In the genomic region with DNA sequence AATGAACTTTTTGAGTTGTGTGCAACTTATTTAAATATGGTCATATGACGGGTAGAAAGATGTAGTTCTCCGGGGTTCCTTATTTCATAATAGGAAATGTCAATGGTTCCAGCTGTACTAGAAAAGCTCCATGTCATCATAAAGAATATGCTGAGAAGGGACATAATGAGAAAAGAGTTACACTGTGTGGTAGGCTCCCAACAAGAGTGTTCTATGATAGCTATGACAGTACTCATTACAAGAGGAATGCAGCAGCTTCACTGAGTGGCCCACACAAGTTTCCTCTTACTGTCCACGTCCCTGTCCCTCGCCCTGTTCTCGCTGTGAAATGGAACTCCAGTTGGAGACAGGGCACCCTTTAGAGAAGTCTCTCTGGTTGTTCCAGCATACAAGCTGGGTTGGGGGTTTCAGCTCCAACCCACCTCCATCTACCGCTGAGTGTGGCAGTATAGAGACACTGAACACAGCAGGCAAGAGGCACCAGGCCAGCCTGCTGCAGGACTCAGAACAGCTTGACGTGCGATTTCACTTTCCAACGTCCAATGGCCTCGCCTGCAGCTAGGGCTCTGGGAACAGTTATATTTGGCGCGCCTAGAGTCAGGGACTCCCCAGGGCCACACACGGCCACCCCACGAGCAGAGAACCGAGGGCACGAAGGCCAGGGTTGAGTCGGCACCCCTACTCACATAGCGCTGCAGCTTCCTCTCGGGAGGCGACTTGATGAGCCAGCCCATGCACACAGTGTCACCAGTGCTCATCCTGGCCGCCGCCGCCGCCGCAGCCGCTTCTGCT, we compare ENCODE assay signal across 8 mouse cellular contexts. TPM values are rescaled to one million over a fixed set of nuclear protein-coding genes. Genes with fewer than 3 reads are reported as not detected.
DNase-seq lines count a peak whose midpoint lies in the region; ATAC-seq and TF ChIP-seq lines count a peak whose summit lies in the region.

No protein-coding gene starts in this region.

- peak overlapping the region; percentile 58 for H3K4me2 ChIP-seq in lung, embryonic 14.5 days
- peak overlapping the region; percentile 53 for H3K4me2 ChIP-seq in stomach, postnatal 0 days (replicated peaks; ENCODE audit: low read depth)

- peak overlapping the region; percentile 58 for H3K27ac ChIP-seq in lung, embryonic 14.5 days (ENCODE audit: low read depth)
- H3K27ac ChIP-seq in bone marrow macrophage, adult 2 months (ENCODE audit: insufficient read depth, low read depth, low read length): peak overlapping the region; percentile 91
- H3K27ac ChIP-seq in midbrain, embryonic 10.5 days (replicated peaks): 0 out of 2 replicates have a peak overlapping the region, but pooled peaks have one; percentile 57
- no peak overlapping the region; the same call in 1 of the 2 replicates for H3K27ac ChIP-seq in stomach, postnatal 0 days (replicated peaks)

- TF ChIP-seq CTCF in lung, embryonic 14.5 days (IDR thresholded peaks at IDR 0.05; ENCODE audit: low read depth): no peak
- no peak for TF ChIP-seq CTCF in bone marrow macrophage, adult 2 months (IDR thresholded peaks at IDR 0.05; ENCODE audit: low read depth, low read length)
- TF ChIP-seq CTCF in stomach, postnatal 0 days (IDR thresholded peaks at IDR 0.05; ENCODE audit: low read depth): no peak

- peak; percentile 45 for DNase-seq in lung, embryonic 14.5 days
- DNase-seq in lung, postnatal 4 days: no peak
- DNase-seq in heart, postnatal 4 days: peak; percentile 11
- peak; percentile 26 to 30 for DNase-seq in left cerebral cortex, postnatal 25 days (ENCODE audit: low spot score in 2 of 2)
- DNase-seq in midbrain, embryonic 10.5 days (ENCODE audit: low spot score): peak; percentile 28
- peak; percentile 15 for DNase-seq in stomach, postnatal 0 days (ENCODE audit: low spot score)

- TF ChIP-seq EP300 in stomach, postnatal 0 days (optimal IDR thresholded peaks at IDR 0.05): no peak

- peak; percentile 83 for ATAC-seq in lung, embryonic 14.5 days (ENCODE audit: insufficient read depth)
- 0 out of 2 replicates have a peak, but pooled peaks have one; percentile 18 for ATAC-seq in stomach, postnatal 0 days (ENCODE audit: low FRiP score, low TSS enrichment)

- 10% methylated on average over 21 of the region's 26 CpGs for WGBS in lung, embryonic 14.5 days
- WGBS in midbrain, embryonic 10.5 days: 24% methylated on average over 26 of the region's 26 CpGs
- 19% methylated on average over 26 of the region's 26 CpGs for WGBS in stomach, postnatal 0 days

- H3K9ac ChIP-seq in lung, embryonic 14.5 days: peak overlapping the region; percentile 54
- peak overlapping the region; percentile 55 for H3K9ac ChIP-seq in stomach, postnatal 0 days (ENCODE audit: low read length)

- no peak for TF ChIP-seq POLR2A in bone marrow macrophage, adult 2 months (IDR thresholded peaks at IDR 0.05; ENCODE audit: borderline replicate concordance, low read depth, low read length)

- no peaks in the 10 kb centered on the region for H3K9me3 ChIP-seq in lung, embryonic 14.5 days (ENCODE audit: low read depth, low read length)
- H3K9me3 ChIP-seq in erythroblast, embryonic 14.5 days (ENCODE audit: control insufficient read depth, low read length): no peaks in the 10 kb centered on the region
- H3K9me3 ChIP-seq in midbrain, embryonic 10.5 days (replicated peaks): no peaks in the 10 kb centered on the region
- no peaks in the 10 kb centered on the region for H3K9me3 ChIP-seq in stomach, postnatal 0 days (ENCODE audit: control insufficient read depth, low read length)

- H3K4me3 ChIP-seq in lung, embryonic 14.5 days (ENCODE audit: low read depth, low read length): peak overlapping the region; percentile 47
- H3K4me3 ChIP-seq in bone marrow macrophage, adult 2 months (ENCODE audit: insufficient read depth, low read length): peak overlapping the region; percentile 70
- peak overlapping the region; percentile 80 for H3K4me3 ChIP-seq in erythroblast, embryonic 14.5 days (replicated peaks)
- peak overlapping the region; percentile 58 for H3K4me3 ChIP-seq in midbrain, embryonic 10.5 days
- H3K4me3 ChIP-seq in stomach, postnatal 0 days (ENCODE audit: low read depth, low read length): peak overlapping the region; percentile 42

- H3K4me1 ChIP-seq in lung, embryonic 14.5 days (ENCODE audit: insufficient read depth): no peaks in the 10 kb centered on the region
- peaks cover 5% of the 10 kb centered on the region; the same call in 1 of the 2 replicates for H3K4me1 ChIP-seq in bone marrow macrophage, adult 2 months (ENCODE audit: control insufficient read depth, insufficient read depth, low read length)
- H3K4me1 ChIP-seq in erythroblast, embryonic 14.5 days (ENCODE audit: control insufficient read depth): peaks cover 14% of the 10 kb centered on the region
- 0 out of 2 replicates have a peak, but pooled peaks cover 3% of the 10 kb centered on the region for H3K4me1 ChIP-seq in midbrain, embryonic 10.5 days
- no peaks in the 10 kb centered on the region for H3K4me1 ChIP-seq in stomach, postnatal 0 days (replicated peaks; ENCODE audit: control insufficient read depth, insufficient read depth)

- intact Hi-C loops in left cerebral cortex, postnatal 25 days (cut with DNase I): no loop called here

- no peaks in the 10 kb centered on the region for H3K36me3 ChIP-seq in lung, embryonic 14.5 days (ENCODE audit: insufficient read depth)
- no peaks in the 10 kb centered on the region for H3K36me3 ChIP-seq in erythroblast, embryonic 14.5 days (ENCODE audit: control insufficient read depth)
- H3K36me3 ChIP-seq in midbrain, embryonic 10.5 days: no peaks in the 10 kb centered on the region
- H3K36me3 ChIP-seq in stomach, postnatal 0 days (ENCODE audit: control insufficient read depth, insufficient read depth, low read length): no peaks in the 10 kb centered on the region

- H3K27me3 ChIP-seq in lung, embryonic 14.5 days (ENCODE audit: insufficient read depth, low read length): no peaks in the 10 kb centered on the region
- H3K27me3 ChIP-seq in erythroblast, embryonic 14.5 days (ENCODE audit: control insufficient read depth): no peaks in the 10 kb centered on the region; the same call in 1 of the 2 replicates
- no peaks in the 10 kb centered on the region for H3K27me3 ChIP-seq in midbrain, embryonic 10.5 days (ENCODE audit: low read depth, poor library complexity, severe bottlenecking)
- no peaks in the 10 kb centered on the region for H3K27me3 ChIP-seq in stomach, postnatal 0 days (ENCODE audit: control insufficient read depth, insufficient read depth, low read length)

RNA-seq across cellular contexts. Expression of a gene that starts 1.1 kb away (rescaled TPM):
- 5.9 and 7.1 TPM in 2 replicates for polyA plus RNA-seq in lung, embryonic 14.5 days (2014; fragmentation: Nextera tagmentation; extraction: Ambion mirVana)
- 16.3 and 18.2 TPM in 2 replicates for polyA plus RNA-seq in bone marrow macrophage, adult 2 months (2012; ENCODE audit: insufficient read depth, insufficient read length, missing spikeins)
- polyA plus RNA-seq in erythroblast, embryonic 14.5 days (2012): 0.06 TPM in 1 of 2 replicates, not detected in the other
- 1 to 10 TPM; 2.0 to 2.5 TPM for total RNA-seq in heart, postnatal 4 days (2021)
- 1 to 10 TPM; 1.9 to 2.8 TPM for total RNA-seq in left cerebral cortex, postnatal 25 days (2021)
- polyA plus RNA-seq in midbrain, embryonic 10.5 days (2016; fragmentation: Nextera tagmentation; extraction: Ambion mirVana): 0.83 and 1.0 TPM in 2 replicates
- polyA plus RNA-seq in stomach, postnatal 0 days (2015; fragmentation: Nextera tagmentation; extraction: Ambion mirVana): 1.3 and 1.5 TPM in 2 replicates

RNA-seq across cellular contexts. Expression of a gene that starts 11.5 kb away (rescaled TPM):
- polyA plus RNA-seq in lung, embryonic 14.5 days (2014; fragmentation: Nextera tagmentation; extraction: Ambion mirVana): 175 and 184 TPM in 2 replicates
- polyA plus RNA-seq in bone marrow macrophage, adult 2 months (2012; ENCODE audit: insufficient read depth, insufficient read length, missing spikeins): 7.8 and 10.6 TPM in 2 replicates
- 0.63 and 1.1 TPM in 2 replicates for polyA plus RNA-seq in erythroblast, embryonic 14.5 days (2012)
- 10 to 100 TPM; 31.9 to 33.6 TPM for total RNA-seq in heart, postnatal 4 days (2021)
- total RNA-seq in left cerebral cortex, postnatal 25 days (2021): 10 to 100 TPM; 29.6 to 30.3 TPM
- 207 and 233 TPM in 2 replicates for polyA plus RNA-seq in midbrain, embryonic 10.5 days (2016; fragmentation: Nextera tagmentation; extraction: Ambion mirVana)
- polyA plus RNA-seq in stomach, postnatal 0 days (2015; fragmentation: Nextera tagmentation; extraction: Ambion mirVana): 43.2 and 52.4 TPM in 2 replicates

RNA-seq across cellular contexts. Expression of a gene that starts 46.6 kb away (rescaled TPM):
- polyA plus RNA-seq in lung, embryonic 14.5 days (2014; fragmentation: Nextera tagmentation; extraction: Ambion mirVana): 65.9 and 69.6 TPM in 2 replicates
- polyA plus RNA-seq in bone marrow macrophage, adult 2 months (2012; ENCODE audit: insufficient read depth, insufficient read length, missing spikeins): 321 and 354 TPM in 2 replicates
- polyA plus RNA-seq in erythroblast, embryonic 14.5 days (2012): 5.3 and 6.7 TPM in 2 replicates
- 10 to 100 TPM; 20.0 to 28.5 TPM for total RNA-seq in heart, postnatal 4 days (2021)
- total RNA-seq in left cerebral cortex, postnatal 25 days (2021): 10 to 100 TPM; 29.0 to 29.4 TPM
- 21.9 and 27.1 TPM in 2 replicates for polyA plus RNA-seq in midbrain, embryonic 10.5 days (2016; fragmentation: Nextera tagmentation; extraction: Ambion mirVana)
- 52.5 and 60.1 TPM in 2 replicates for polyA plus RNA-seq in stomach, postnatal 0 days (2015; fragmentation: Nextera tagmentation; extraction: Ambion mirVana)

Comparison
In these comparisons a context has a peak if more than half of its experiments do, and no peak if none do; other contexts are left out.
1. DNase-seq: peak in lung, embryonic 14.5 days (single experiment), heart, postnatal 4 days (single experiment), left cerebral cortex, postnatal 25 days (2 of 2), midbrain, embryonic 10.5 days (single experiment) and stomach, postnatal 0 days (single experiment); none in lung, postnatal 4 days (0 of 2).
2. Peak in every context shown above with its lines, with median percentiles within 50 percentile points of each other: H3K4me3 ChIP-seq.